Mouse (Mus musculus): Measurements from ENCODE around the gene Cap1. TPM values are rescaled to one million over a fixed set of nuclear protein-coding genes. Genes with fewer than 3 reads are reported as not detected.
A peak's percentile ranks its signal among the peaks of the same experiment; 100 is the strongest.

The Cap1 gene
- total RNA-seq, 2 experiments from 2014 or later, result 52.6 to 54.5 TPM

- intact Hi-C loops (cut with DNase I), result no loop called here
Measured at GRCm38 (mm10) chr4:122890881-122891481, 5.1 kb upstream of the Cap1 start.

GRCm38 (mm10) chr4:122887336-122887735 is 1.5 kb upstream of the Cap1 start:
- intact Hi-C loops (cut with DNase I), result no loop called here

More at GRCm38 (mm10) chr4:122890881-122891481, 5.1 kb upstream of the Cap1 start:
- peak; percentile 64 for DNase-seq (ENCODE audit: low spot score)

GRCm38 (mm10) chr4:122886579-122887254 is 861 bp upstream of the Cap1 start:
- intact Hi-C loops (cut with DNase I), result no loop called here
- DNase-seq (ENCODE audit: low spot score), result no peak

More at GRCm38 (mm10) chr4:122887336-122887735, 1.5 kb upstream of the Cap1 start:
- no peak for DNase-seq (ENCODE audit: low spot score)

- intact Hi-C loops (cut with DNase I), result no loop called here
- no peak for DNase-seq (ENCODE audit: low spot score)
Measured at GRCm38 (mm10) chr4:122884481-122885340, 1.1 kb downstream of the Cap1 start.

- intact Hi-C loops (cut with DNase I), result no loop called here
- no peak for DNase-seq (ENCODE audit: low spot score)
Measured at GRCm38 (mm10) chr4:122884051-122884450, 1.8 kb downstream of the Cap1 start.

- intact Hi-C loops (cut with DNase I), result no loop called here
- DNase-seq (ENCODE audit: low spot score), result no peak
Measured at GRCm38 (mm10) chr4:122883294-122883693, 2.6 kb downstream of the Cap1 start.

GRCm38 (mm10) chr4:122882544-122882943 is 3.3 kb downstream of the Cap1 start:
- intact Hi-C loops (cut with DNase I), result no loop called here
- no peak for DNase-seq (ENCODE audit: low spot score)

GRCm38 (mm10) chr4:122878333-122879070 is 7.4 kb downstream of the Cap1 start:
- intact Hi-C loops (cut with DNase I), result no loop called here
- no peak for DNase-seq (ENCODE audit: low spot score)

- DNase-seq (ENCODE audit: low spot score), result no peak
- intact Hi-C loops (cut with DNase I), result no loop called here
Measured at GRCm38 (mm10) chr4:122873512-122873911, 12.3 kb downstream of the Cap1 start.

- intact Hi-C loops (cut with DNase I), result no loop called here
Measured at GRCm38 (mm10) chr4:122873003-122873402, 12.9 kb downstream of the Cap1 start.

GRCm38 (mm10) chr4:122871989-122872388 is 13.9 kb downstream of the Cap1 start:
- intact Hi-C loops (cut with DNase I), result no loop called here
- DNase-seq (ENCODE audit: low spot score), result no peak

More at GRCm38 (mm10) chr4:122873003-122873402, 12.9 kb downstream of the Cap1 start:
- DNase-seq (ENCODE audit: low spot score), result no peak

- intact Hi-C loops (cut with DNase I), result no loop called here
- DNase-seq (ENCODE audit: low spot score), result no peak
Measured at GRCm38 (mm10) chr4:122871269-122871668, 14.6 kb downstream of the Cap1 start.

- DNase-seq (ENCODE audit: low spot score), result no peak
- intact Hi-C loops (cut with DNase I), result no loop called here
Measured at GRCm38 (mm10) chr4:122870741-122871140, 15.1 kb downstream of the Cap1 start.

- intact Hi-C loops (cut with DNase I), result no loop called here
- no peak for DNase-seq (ENCODE audit: low spot score)
Measured at GRCm38 (mm10) chr4:122870027-122870426, 15.8 kb downstream of the Cap1 start.

- DNase-seq (ENCODE audit: low spot score), result no peak
- intact Hi-C loops (cut with DNase I), result no loop called here
Measured at GRCm38 (mm10) chr4:122868041-122868440, 17.8 kb downstream of the Cap1 start.

- intact Hi-C loops (cut with DNase I), result no loop called here
- no peak for DNase-seq (ENCODE audit: low spot score)
Measured at GRCm38 (mm10) chr4:122861836-122862235, 24.0 kb downstream of the Cap1 start.

GRCm38 (mm10) chr4:122859096-122859674 is 26.7 kb downstream of the Cap1 start:
- intact Hi-C loops (cut with DNase I), result loop anchor here (2.0 kb wide), 1 partner anchor 50 kb away; no protein-coding TSS in a partner anchor
- no peak for DNase-seq (ENCODE audit: low spot score)

- intact Hi-C loops (cut with DNase I), result loop anchor here (2.0 kb wide), 1 partner anchor 49 kb away; no protein-coding TSS in a partner anchor
Measured at GRCm38 (mm10) chr4:122857909-122858308, 27.9 kb downstream of the Cap1 start.

GRCm38 (mm10) chr4:122854770-122855169 is 31.1 kb downstream of the Cap1 start:
- intact Hi-C loops (cut with DNase I), result no loop called here
- DNase-seq (ENCODE audit: low spot score), result no peak

More at GRCm38 (mm10) chr4:122857909-122858308, 27.9 kb downstream of the Cap1 start:
- DNase-seq (ENCODE audit: low spot score), result no peak

All from heart, postnatal 25 days (tissue).